Mouse (Mus musculus) thymus, adult 2 months (tissue): ENCODE data around the gene Tfap2d. TPM values are rescaled to one million over a fixed set of nuclear protein-coding genes. Genes with fewer than 3 reads are reported as not detected.

Experiments
- DNase-seq: peaks from one replicate; pipeline ENCODE4 v3.0.0; 2021
- H3K27ac ChIP-seq: fragments of 200-500 bp; 2 replicates; pipeline ENCODE4 v1.5.1; 2012; ENCODE audit warnings: low read length, control low read depth; ENCODE audit not compliant: control insufficient read depth, insufficient read depth
- H3K27me3 ChIP-seq: fragments of 200-500 bp; 2 replicates; pipeline ENCODE4 v1.6.1; 2012; ENCODE audit warnings: mild to moderate bottlenecking, low read length, moderate library complexity, mixed read lengths; ENCODE audit not compliant: control insufficient read depth, insufficient read depth
- H3K36me3 ChIP-seq: fragments of 200-500 bp; 2 replicates; pipeline ENCODE4 v1.6.1; 2012; ENCODE audit warnings: mild to moderate bottlenecking, low read length, moderate library complexity; ENCODE audit not compliant: control insufficient read depth, insufficient read depth
- H3K4me1 ChIP-seq: fragments of 200-500 bp; replicated peaks from 2 replicates; pipeline ENCODE4 v1.6.1; 2012; ENCODE audit warnings: low read length; ENCODE audit not compliant: control insufficient read depth, insufficient read depth
- H3K4me3 ChIP-seq: fragments of 200-500 bp; 2 replicates; pipeline ENCODE4 v1.5.1; 2012; ENCODE audit warnings: mild to moderate bottlenecking, low read length, control low read depth, moderate library complexity; ENCODE audit not compliant: control insufficient read depth, insufficient read depth
- CTCF ChIP-seq: fragments of 200-500 bp; IDR thresholded peaks from 2 replicates; pipeline ENCODE4 v1.5.1; 2012; ENCODE audit warnings: mild to moderate bottlenecking, control low read depth, low read length, moderate library complexity, borderline replicate concordance; ENCODE audit not compliant: control insufficient read depth, poor library complexity, insufficient read depth; ENCODE audit errors: extremely low read depth
- POLR2A ChIP-seq: fragments of 200-500 bp; IDR thresholded peaks from 2 replicates; pipeline ENCODE4 v1.6.1; 2012; ENCODE audit warnings: mild to moderate bottlenecking, low read length, control low read depth, moderate library complexity; ENCODE audit not compliant: control insufficient read depth, poor library complexity, insufficient read depth; ENCODE audit errors: extremely low read depth
- WGBS: fragments of 180-500 bp; shearing (Covaris S2); methylation state at CpG from one replicate; pipeline ENCODE4 v1.1.7; 2018; 5-methylcytosine and 5-hydroxymethylcytosine counted together
- polyA plus RNA-seq: library from polyadenylated mRNA; depleted of rRNA; stranded (reverse); fragments of >200 nt; gene quantifications from 2 replicates; pipeline ENCODE4 v1.2.3, GENCODE M21; 2012

Gene Tfap2d
- polyA plus RNA-seq, 1 experiment: not detected

DNA sequence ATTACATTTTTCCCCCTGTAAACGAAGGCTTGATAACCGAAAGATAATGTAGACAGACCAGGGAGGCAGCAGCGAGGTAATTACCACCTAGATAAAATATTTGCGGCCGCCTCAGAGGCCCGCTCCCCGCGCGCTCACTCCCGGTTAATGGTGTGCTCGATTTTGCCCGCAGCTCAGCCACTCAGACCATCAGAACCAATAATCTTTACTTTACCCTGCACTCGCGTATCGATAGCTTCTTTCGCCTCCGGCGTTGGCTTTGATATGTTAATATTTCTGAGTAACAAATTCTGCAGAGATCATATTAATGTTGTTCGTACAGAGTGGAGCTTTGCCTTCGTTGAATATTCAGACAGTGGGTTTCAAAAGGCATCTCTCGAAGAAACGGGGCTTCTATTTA lies 8.2 kb downstream of the Tfap2d start:
- Histone ChIP-seq H3K4me3 (no peak overlapping the region), H3K27ac (no peak overlapping the region), H3K4me1 (no peaks in the 10 kb centered on the region), H3K27me3 (no peaks in the 10 kb centered on the region), H3K36me3 (no peaks in the 10 kb centered on the region)
- DNase-seq: no peak
- WGBS: 7% methylated on average over 22 of the region's 22 CpGs
- TF ChIP-seq POLR2A: no peak

- TF ChIP-seq CTCF (no peak), POLR2A (no peak)
- no peaks in the 10 kb centered on the region for H3K4me1 ChIP-seq
- no peaks in the 10 kb centered on the region for H3K27me3 ChIP-seq
- DNase-seq: no peak
- no peak overlapping the region for H3K27ac ChIP-seq
- H3K36me3 ChIP-seq: no peaks in the 10 kb centered on the region
- 11% methylated on average over 4 of the region's 4 CpGs for WGBS
- no peak overlapping the region for H3K4me3 ChIP-seq
These were observed 76.0 kb downstream of the Tfap2d start for GRCm38 (mm10) chr1:19178742-19179397.

DNA sequence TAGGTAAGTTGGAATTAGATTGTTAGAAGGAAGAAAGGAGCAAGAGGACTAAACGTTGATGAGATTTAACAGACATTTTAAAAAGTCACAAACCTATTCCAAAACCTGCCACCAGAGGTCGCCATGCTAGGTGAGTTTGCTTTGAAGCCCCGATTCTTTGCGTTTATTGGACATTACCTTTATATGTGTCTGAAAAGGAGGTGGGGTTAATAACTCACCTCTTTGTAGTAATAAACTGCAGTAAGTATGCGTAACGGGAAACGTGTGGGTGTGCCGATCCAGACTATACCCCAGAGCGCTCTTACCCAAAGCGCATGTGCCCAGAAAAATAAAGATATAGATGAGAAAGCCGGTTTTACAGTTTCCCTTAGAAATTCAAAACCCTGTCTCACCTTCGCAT lies 102.8 kb downstream of the Tfap2d start:
- Histone ChIP-seq H3K4me3 (no peak overlapping the region), H3K27ac (no peak overlapping the region), H3K36me3 (no peaks in the 10 kb centered on the region), H3K27me3 (peaks cover 4% of the 10 kb centered on the region), H3K4me1 (no peaks in the 10 kb centered on the region)
- DNase-seq: no peak
- 10% methylated on average over 12 of the region's 12 CpGs for WGBS
- TF ChIP-seq POLR2A: no peak
- no peak for TF ChIP-seq CTCF

GRCm38 (mm10) chr1:19206194-19206593 lies 103.4 kb downstream of the Tfap2d start:
- TF ChIP-seq POLR2A: no peak
- TF ChIP-seq CTCF: no peak
- Histone ChIP-seq H3K36me3 (no peaks in the 10 kb centered on the region), H3K4me3 (no peak overlapping the region), H3K27me3 (peaks cover 4% of the 10 kb centered on the region), H3K4me1 (no peaks in the 10 kb centered on the region), H3K27ac (no peak overlapping the region)
- no peak for DNase-seq
- WGBS: 6% methylated on average over 7 of the region's 7 CpGs

GRCm38 (mm10) chr1:19207611-19208010 lies 104.8 kb downstream of the Tfap2d start:
- no peaks in the 10 kb centered on the region for H3K36me3 ChIP-seq
- H3K4me3 ChIP-seq: no peak overlapping the region
- no peak overlapping the region for H3K27ac ChIP-seq
- DNase-seq: no peak
- TF ChIP-seq CTCF: no peak
- WGBS: 14% methylated on average over 4 of the region's 4 CpGs
- peaks cover 4% of the 10 kb centered on the region for H3K27me3 ChIP-seq
- H3K4me1 ChIP-seq: no peaks in the 10 kb centered on the region

GRCm38 (mm10) chr1:19208641-19209358 lies 106.0 kb downstream of the Tfap2d start, which contains the start of gene Tfap2b:
Gene Tfap2b (plus strand): TSS chr1:19208914.
- 14% methylated on average over 26 of the region's 26 CpGs for WGBS
- no peaks in the 10 kb centered on the region for H3K4me1 ChIP-seq
- DNase-seq: no peak
- no peak within 1 kb of the TSS for H3K4me3 ChIP-seq
- H3K27me3 ChIP-seq: peaks cover 8% of the 10 kb centered on the region
- TF ChIP-seq CTCF (no peak), POLR2A (no peak)
- no peak within 1 kb of the TSS for H3K27ac ChIP-seq
- H3K36me3 ChIP-seq: no peaks in the 10 kb centered on the region
